Mouse (Mus musculus): Measurements from ENCODE around the gene Cadps2.

The Cadps2 gene

DNA sequence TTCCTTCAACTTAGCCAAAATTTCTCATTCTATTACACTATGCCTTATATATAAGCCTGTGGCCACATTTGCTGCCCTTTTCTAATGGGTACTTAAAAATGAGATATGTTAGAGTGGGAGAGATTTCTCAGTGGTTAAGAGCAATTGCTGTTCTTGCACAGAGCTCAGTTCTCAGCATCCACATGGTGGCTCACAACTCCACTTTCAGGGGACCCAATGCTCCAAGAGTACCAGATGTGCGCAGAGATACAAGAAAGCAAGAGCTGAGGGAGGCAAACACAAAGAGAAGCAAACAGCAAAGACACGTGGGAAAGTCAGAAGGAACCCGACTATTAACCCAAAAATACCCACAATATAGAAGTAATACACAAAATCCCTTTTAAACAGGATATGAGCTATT, 77.0 kb downstream of the Cadps2 start:
- DNase-seq (ENCODE audit: low read depth), result no peak

DNA sequence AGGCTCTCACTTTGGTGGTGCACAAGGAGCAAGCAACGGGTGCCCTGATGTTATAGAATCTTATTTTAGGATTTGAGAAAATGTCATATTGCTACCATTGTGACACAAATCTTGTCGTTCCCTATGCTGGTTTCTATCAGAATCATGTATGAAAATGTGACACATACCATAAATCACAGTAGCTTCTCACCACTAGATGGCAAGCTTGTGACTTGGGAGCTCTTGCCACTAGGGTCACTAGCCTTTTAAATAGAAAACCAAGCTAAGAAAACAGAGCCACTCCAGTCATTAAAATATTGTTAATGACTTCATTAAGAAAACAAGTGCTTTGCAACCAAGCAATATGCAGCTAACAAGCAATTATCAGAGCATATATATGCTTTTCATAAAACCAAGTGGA, 81.0 kb downstream of the Cadps2 start:
- no peak for DNase-seq (ENCODE audit: low read depth)

DNA sequence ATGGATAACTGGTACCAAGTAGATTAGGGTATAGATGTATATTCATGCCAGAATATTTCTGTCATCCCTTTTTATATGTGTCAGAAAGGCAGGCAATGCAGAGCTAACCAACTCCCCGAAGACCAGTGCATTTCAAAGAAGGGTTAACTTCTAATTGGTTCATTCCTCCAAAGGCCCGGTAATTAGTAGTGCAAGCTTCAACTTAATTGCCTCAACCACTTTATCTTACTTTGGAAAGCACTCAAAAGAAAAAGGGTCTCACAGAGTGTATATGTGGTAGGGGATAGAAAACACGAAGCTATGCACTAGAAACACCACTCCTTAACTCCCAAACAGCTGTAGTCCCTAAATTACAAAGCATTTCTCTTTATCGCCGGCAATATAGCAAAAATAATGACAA, 90.4 kb downstream of the Cadps2 start:
- no peak for DNase-seq (ENCODE audit: low read depth)

DNA sequence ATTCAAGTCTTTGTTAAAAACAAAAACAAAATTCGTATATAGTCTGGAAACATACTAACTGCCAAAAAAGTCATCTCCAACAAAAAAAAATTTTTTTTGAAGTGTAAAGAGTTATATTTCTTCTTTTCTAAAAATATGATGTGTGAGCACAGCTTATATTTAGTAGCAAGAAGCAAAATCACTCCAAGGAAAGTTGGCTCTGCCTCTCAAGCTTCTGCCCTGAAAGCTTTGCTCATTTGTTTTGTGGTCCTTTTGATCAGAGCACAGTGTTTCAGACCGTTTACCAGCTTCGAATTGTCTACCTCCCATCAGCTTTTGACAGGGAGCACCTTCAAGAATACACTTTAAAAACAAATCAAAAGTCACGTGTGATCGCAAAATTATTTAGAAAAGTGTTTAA, 99.2 kb downstream of the Cadps2 start:
- DNase-seq (ENCODE audit: low read depth), result no peak

DNA sequence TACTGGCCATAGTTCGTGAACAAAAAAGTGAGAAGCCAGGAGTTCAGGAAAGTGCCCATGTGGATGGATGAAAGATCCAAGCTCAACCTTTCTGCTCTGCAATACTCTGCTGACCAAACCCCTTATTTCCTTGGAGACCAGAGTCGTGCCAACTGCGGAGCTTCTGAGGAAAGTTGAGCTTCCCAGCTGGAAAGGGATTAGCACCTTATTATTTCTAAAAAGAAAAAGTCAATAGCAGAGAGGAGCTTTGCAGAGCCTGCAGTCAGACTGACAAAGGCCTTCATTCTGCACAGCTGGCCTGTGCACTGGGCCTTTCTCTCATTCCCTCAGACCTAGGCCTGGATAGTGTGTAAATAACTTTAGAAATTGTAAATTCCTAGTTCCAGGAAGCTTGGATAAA, 106.5 kb downstream of the Cadps2 start:
- no peak for DNase-seq (ENCODE audit: low read depth)

DNA sequence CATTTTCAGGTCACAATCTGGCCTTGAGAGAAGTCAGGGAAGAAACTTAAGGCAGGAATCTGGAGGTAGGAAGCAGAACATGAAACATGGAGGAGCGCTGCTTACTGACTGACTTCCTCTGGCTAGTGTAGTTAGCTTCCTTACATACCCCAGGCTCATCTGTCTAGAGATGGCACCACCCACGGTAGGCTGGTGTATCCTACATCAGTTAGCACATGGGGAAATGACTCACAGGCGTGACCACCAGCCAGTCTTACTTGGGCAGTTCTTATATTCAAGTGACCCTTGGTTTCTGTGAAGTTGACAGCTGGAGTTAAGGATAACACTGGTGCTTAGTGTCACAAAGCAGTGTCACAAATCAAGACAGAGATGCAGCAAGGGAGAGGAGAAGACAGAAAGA, 110.6 kb downstream of the Cadps2 start:
- DNase-seq (ENCODE audit: low read depth), result no peak

DNA sequence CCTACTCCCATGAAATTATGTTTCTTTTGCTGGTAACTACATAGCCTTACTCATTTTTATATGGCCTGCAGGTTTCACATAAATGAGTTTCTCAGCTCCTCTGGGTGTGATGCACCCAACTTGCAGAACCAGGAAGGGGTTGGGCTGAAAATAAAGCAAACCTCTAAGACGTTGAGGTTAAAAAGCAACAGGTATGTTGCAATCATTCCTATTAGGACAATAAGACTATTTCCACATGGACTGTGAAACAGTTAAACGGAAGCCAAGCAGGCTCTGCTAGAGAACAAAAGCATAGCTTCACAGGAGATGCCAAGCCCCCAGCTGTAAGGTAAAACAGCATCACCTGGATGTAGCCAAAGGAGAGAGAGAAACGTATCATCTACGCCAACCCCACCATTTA, 115.5 kb downstream of the Cadps2 start:
- no peak for DNase-seq (ENCODE audit: low read depth)

DNA sequence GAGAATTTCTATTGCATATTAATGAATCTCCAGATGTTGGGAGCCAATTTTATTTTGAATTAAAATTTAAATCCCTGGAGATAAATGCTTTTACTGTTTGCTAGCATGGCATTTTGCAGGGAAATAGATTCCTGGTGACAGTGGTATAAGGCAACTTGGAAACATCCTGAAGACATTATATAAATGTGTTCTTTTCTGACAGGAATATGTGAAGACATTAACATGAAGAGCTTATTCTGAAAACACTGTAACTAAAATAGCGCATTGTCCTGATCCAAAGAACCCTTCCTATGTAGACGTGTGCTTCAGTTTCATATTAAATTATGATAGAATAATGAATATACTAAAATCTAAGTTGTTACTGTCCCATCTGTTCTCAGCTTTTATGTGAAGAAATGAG, 118.8 kb downstream of the Cadps2 start:
- DNase-seq (ENCODE audit: low read depth), result no peak

DNA sequence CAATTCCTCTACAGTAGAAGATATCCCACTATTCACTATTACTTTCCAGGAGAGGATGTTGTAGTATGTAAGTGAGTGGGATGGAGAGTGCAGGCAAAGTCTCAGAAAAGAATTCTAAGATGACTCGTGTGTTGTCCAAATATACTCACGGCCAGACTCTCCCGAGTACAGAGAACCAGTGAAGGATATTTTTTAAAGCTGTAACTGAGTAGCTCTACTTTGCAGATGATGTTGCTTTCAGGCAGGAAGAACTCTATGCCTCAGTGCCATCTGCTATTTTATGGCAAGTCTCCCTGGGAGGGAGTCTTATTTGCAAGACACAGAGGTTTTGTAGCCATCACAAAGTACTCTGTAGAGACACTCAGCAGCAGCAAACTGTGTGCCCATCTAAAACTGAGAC, 131.7 kb downstream of the Cadps2 start:
- no peak for DNase-seq (ENCODE audit: low read depth)

DNA sequence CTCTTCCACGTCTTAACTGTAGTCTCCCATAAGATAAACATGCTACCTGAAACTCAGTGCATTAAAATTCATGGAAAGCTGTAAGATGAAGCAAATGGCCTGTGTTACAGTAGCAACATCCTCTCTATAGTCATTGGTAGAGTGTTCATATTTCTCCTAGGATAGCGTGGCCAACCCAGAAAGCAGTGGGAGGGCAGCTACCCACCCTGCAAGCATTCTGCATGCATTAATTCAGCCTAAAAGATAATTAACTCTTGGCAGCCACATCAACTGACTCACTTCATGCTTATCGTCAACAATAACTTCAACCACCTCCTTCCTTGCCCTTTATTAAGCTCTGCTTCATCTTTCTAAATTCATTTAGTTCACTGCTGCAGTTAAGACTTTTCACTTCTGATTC, 138.3 kb downstream of the Cadps2 start:
- no peak for DNase-seq (ENCODE audit: low read depth)

DNA sequence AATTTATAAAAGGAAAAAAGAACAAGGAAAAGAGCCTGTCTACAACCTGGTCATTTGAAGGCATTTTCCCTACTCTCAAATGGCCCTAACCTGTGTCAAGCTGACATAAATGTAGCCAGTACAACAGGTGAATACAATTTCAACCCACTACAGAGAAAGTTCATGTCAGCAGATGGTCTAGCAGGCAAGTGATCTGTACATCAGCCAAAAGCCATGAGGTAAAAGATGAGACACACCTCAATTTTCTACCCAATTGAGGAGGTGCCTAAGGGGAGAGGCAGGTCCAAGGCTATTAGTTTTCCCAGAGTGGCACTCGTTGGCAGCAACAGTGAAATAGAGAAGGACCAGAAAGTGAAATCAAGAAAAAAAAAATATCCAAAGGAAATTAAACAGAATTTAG, 161.0 kb downstream of the Cadps2 start:
- no peak for DNase-seq (ENCODE audit: low read depth)

DNA sequence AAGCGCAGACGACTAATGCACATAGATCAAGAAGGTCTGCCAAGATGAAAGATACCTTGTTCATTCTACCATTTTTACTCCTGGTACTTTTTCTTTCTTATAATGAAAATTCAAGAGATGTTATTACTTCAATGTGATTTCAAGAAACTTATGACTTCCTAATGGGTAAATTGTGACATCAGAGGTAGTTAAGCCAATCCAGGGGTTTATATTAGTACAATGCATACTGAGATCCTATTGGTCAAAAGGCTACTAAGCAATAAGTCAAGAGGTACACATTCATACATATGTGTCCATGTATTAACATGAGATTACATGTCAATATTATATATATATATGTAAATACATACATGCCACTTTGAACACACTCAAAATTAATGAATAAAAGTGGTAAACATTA, 184.2 kb downstream of the Cadps2 start, which contains the start of gene Rnf148:
Gene Rnf148, minus strand, starts transcription at position 101 of the 400 bp plus-strand sequence.
- DNase-seq (ENCODE audit: low read depth), result no peak

DNA sequence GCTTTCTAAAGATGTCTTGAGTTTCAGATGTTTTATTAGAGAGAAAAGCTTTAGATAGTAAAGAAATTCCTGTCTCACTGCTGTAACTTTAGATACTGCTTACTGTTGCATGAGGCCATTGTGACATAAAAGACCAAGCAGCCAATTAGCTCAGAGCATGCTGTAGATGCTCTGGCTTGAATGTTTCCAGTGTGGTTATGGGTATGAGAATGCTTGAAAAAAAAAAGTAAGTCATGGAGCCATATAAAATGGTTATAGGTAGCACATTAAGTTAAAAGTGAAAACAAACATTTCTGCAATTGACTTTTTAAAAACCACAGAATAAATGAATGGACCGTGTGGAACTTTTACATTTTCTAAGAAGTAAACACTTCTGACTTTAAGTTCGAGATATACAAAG, 189.0 kb downstream of the Cadps2 start, which contains the start of gene Rnf133:
Gene Rnf133, minus strand, starts transcription at position 101 of the 400 bp plus-strand sequence.
- no peak for DNase-seq (ENCODE audit: low read depth)

DNA sequence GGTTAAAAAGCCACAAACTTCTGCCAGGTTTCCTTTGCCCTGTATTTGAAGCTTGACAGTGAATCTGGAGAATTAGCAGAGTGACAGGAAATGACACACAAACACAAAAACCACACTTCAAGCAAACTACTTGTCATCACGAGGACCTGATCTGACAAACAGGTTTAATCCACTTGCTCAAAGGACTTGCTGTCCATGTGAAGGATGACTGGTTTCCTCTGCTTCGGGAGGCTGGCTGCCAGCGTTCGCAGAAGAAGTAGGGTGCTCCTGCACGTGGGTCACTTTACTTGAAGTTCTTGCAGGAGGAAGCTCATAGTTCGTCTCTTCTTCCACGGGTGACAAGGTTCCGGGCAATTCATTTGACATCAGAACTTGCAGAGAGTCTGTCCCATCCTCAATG, 190.5 kb downstream of the Cadps2 start:
- DNase-seq (ENCODE audit: low read depth), result no peak

DNA sequence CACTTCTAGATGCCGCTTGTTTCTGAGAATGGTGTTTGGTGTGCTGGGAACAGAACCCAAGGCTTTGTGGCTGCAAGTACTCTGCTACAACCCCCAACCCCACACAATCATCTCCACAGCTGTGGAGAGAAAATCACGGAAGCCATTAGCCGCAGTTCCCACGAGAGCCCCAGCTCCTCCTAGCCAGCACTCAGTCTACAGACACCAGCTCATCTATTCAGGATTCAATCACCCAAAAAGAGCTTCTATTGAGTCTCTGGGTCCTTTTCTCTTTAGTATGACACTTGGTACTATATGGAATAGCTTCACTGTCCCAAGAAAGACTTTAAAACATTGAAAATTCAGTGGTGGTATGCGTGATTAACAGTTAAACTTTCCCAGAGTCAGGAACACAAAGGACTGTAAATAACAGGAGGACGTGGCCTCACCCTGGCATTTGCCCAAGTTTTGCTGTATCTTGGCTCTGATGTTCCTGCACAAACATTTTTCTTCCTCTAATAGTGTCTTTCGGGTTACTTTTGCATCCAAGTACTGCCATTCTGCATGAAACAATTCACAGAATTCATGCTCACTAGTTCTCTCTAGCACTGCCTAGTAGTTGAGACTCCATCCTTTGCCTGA, 191.5 kb downstream of the Cadps2 start:
- DNase-seq (ENCODE audit: low read depth), result no peak

DNA sequence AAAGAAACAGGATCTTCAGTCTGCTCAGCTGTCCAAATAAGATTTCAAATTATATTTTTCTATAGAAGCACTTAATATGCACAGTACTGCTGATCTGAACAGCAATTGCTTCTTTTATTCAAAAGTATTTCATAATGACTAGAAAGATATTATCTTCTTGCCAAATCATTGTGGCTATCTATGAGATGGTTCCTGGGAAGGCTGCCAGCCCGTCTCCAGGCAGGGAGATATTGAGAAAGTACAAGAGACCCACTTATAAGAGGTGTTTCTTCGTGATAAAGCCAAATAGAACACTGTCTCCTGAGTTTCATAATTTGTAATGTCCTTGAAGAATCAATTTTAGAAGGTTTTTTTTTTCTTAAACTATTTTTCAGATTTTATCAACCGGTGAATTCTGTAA, 202.1 kb downstream of the Cadps2 start:
- no peak for DNase-seq (ENCODE audit: low read depth)

DNA sequence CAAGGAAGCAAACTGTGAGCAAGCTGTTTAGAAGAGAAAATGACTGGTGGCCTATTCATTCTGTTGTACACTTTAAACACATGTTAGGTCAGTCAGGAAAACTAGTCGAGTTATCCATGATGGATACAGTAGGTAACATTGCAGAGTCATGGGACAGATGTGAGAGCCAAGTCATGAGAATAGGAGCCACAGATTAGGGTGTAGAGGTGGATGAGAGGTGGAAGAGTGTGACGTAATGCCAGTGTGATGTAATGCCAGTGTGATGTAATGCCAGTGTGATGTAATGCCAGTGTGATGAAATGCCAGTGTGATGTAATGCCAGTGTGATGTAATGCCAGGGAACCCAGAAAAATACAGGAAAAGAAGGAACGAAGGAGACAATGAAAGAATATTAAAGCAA, 204.0 kb downstream of the Cadps2 start:
- no peak for DNase-seq (ENCODE audit: low read depth)

DNA sequence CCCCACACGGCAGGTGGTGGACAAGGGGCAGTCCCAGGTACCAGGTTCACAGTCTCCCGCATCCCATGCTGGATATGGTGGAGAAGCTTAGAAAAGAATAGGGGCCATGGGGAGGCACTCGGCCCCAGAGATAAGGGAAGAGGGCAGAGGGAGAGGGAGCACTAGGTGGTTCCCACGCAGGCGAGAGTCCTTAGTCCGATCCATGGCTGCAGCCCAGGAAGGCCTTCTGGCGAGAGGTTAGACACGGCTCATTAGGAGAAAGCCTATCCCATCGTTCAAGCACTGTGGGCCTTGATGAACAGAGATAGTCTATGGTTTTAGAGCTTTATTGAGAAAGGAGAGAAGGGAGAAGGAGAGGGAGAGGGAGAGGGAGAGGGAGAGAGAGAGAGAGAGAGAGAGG, 205.2 kb downstream of the Cadps2 start:
- no peak for DNase-seq (ENCODE audit: low read depth)

DNA sequence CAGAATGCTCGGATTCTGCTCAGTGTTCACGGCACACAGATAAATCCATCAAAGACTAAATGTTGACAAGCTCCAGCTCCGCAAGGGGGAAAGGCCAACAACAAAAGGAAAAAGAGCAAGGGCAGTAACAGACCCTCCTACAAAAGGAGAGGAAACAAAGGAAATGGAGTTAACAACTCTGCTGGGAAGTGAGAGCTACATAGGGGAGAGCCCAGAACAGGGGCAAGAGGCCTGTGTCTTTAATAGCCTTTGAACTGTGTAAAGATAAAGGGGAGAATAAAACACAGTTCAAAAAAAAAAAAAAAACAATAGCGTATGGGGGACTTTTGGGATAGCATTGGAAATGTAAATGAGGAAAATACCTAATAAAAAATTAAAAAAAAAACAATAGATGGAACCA, 208.8 kb downstream of the Cadps2 start:
- DNase-seq (ENCODE audit: low read depth), result no peak

DNA sequence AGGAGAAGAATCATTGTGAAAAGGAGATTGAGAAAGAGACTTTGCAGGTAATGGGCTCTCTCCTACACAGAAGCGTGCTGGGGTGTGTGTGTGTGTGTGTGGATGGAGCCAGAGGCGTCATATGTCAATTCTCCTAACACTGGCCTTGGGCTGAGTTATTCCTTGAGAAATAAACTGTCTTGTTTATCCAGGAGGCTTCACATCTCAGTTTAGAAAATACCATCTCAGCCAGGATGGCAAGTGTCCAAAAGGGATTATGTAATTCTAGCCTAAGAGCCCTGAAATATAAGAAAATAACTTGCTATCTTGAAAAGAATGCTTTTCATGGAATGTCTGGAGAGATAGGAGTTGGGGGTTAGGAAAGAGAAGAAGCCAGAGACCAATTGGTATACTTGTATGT, 264.1 kb downstream of the Cadps2 start:
- DNase-seq (ENCODE audit: low read depth), result no peak

DNA sequence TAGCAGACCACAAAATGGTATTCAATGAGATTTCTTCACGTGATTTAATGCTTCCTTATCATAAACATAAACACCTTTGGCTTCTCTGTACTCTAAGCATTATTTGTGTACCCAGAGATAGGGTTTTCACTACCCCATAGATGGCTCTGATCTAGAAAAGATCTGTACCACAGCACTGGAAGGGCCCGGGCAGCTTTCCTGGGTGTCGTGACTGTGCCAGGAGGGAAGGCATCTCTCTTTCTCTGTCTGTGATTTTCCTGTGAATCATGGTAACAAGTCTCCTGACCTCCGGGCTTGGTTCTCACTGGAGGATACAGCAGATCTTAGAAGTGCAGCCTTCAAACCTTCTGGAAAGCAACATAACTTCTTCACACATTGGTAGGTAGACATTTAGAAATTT, 265.5 kb downstream of the Cadps2 start:
- DNase-seq (ENCODE audit: low read depth), result no peak

DNA sequence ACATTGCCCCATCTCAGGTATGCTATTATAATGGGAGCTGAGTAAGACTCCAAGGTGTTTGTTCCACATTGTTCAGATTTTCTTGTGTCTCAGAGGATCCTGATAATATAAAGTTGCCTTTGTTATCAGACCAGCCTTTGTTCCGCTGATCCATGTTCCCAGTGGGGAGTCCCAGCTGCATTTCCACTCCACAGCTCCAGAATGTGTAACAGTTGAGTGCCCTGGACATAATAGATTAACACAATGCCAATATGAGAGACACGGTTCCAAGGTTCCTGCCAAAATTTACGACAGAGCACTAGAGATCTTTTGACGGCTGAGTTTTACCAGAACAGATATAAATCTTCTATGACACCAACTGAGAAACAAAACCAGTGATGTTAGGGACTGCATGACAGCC, 266.8 kb downstream of the Cadps2 start:
- DNase-seq (ENCODE audit: low read depth), result no peak

DNA sequence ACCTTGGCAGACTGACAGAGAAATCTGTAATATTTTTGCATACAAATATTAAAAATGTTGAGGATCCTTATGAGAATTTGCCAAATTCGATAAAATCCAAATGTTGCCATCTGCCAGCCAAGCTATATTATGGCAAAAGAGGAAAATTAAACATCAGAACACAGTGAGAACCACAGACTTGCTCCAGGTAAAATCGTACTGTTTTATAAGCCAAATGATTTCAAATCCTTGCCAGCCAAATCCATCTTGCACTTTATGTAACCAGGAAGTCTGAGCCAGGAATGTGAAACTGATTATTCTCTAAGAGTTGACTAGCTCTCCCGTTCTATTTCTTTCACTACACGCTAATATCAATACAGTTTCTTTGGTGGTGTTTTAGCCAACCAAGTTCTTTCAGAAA, 269.5 kb downstream of the Cadps2 start:
- no peak for DNase-seq (ENCODE audit: low read depth)

DNA sequence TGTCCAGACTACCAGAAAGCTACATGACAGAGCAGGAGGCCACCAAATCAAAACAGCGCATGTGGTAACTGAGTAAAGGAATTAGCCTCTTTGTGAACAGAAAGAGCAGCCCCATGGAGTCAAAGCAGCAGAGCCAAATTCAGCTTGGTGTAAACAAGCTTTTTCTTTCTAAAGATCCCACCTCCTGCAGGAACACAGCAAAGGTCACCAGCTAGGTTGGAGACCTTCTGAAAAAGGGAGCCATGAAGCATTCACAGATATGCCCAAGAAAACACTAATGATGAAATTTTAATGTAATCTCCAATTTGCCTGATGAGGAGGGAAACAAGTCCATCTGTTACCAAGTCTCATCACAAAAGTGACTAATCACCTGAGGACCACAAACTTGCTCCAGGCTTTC, 270.5 kb downstream of the Cadps2 start:
- DNase-seq (ENCODE audit: low read depth), result no peak

DNA sequence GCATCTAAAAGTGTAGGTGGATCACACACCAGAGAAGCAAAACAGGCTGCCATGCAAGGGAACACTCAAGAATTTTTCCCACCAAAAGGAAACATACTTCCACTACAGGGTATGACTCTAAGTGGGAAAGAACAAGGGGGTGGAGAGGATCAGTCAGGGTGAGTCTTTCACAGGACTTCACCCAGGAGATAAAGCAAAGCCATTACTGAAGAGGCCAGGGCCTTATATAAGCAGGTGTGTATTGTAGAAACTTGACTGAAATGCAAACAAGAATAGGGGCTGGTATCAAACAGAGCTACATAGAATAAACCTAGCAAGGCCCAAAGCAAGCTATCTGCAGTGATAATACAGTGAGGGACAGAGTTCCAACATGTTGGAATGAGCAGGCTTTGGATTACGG, 271.6 kb downstream of the Cadps2 start:
- DNase-seq (ENCODE audit: low read depth), result no peak
